Mouse (Mus musculus) lung, embryonic 16.5 days (tissue): Measurements from ENCODE around the gene Nudc. TPM values are rescaled to one million over a fixed set of nuclear protein-coding genes. Genes with fewer than 3 reads are reported as not detected.

Experiments used
- ATAC-seq: fragments of 200-750 bp; cut with Nextera tagmentation; 2 replicates; pipeline ENCODE4 v1.8.0; 2017; ENCODE audit warnings: low read depth, mild to moderate bottlenecking, moderate library complexity
- H3K27ac ChIP-seq: fragments of 300-500 bp; sonication (generic); 2 replicates; pipeline ENCODE4 v1.5.1; 2014; ENCODE audit warnings: mild to moderate bottlenecking, control low read depth, low read length
- H3K27me3 ChIP-seq: fragments of 300-500 bp; sonication (generic); 2 replicates; pipeline ENCODE4 v1.6.1; 2014; ENCODE audit warnings: low read depth, low read length, mixed read lengths; ENCODE audit not compliant: control insufficient read depth, insufficient read depth
- H3K36me3 ChIP-seq: fragments of 300-500 bp; sonication (generic); 2 replicates; pipeline ENCODE4 v1.6.1; 2014; ENCODE audit warnings: low read length; ENCODE audit not compliant: control insufficient read depth, insufficient read depth
- H3K4me1 ChIP-seq: fragments of 300-500 bp; sonication (generic); replicated peaks from 2 replicates; pipeline ENCODE4 v1.6.1; 2014; ENCODE audit warnings: low read length, mixed read lengths; ENCODE audit not compliant: control insufficient read depth, insufficient read depth
- H3K4me2 ChIP-seq: fragments of 300-500 bp; sonication (generic); 2 replicates; pipeline ENCODE4 v1.6.1; 2014; ENCODE audit warnings: low read depth, low read length, control low read depth
- H3K4me3 ChIP-seq: fragments of 300-500 bp; sonication (generic); 2 replicates; pipeline ENCODE4 v1.5.1; 2014; ENCODE audit warnings: mild to moderate bottlenecking, low read length, control low read depth
- H3K9ac ChIP-seq: fragments of 300-500 bp; sonication (generic); 2 replicates; pipeline ENCODE4 v1.6.1; 2014; ENCODE audit warnings: low read length, control low read depth
- H3K9me3 ChIP-seq: fragments of 300-500 bp; sonication (generic); 2 replicates; pipeline ENCODE4 v1.6.1; 2016; ENCODE audit warnings: low read length; ENCODE audit not compliant: control insufficient read depth
- WGBS: fragments of 180-500 bp; shearing (Covaris S2); extraction: QIAGEN DNeasy Blood & Tissue Kit; methylation state at CpG from one replicate; pipeline ENCODE4 v1.1.7; 2014; 5-methylcytosine and 5-hydroxymethylcytosine counted together
- polyA plus RNA-seq: library from polyadenylated mRNA; unstranded; fragments of >200 nt; fragmentation: Nextera tagmentation; extraction: Ambion mirVana; gene quantifications from 2 replicates; pipeline ENCODE4 v1.2.1, GENCODE M21; 2015

Nudc gene
- polyA plus RNA-seq, 1 experiment from 2014 or later = 267 TPM

DNA sequence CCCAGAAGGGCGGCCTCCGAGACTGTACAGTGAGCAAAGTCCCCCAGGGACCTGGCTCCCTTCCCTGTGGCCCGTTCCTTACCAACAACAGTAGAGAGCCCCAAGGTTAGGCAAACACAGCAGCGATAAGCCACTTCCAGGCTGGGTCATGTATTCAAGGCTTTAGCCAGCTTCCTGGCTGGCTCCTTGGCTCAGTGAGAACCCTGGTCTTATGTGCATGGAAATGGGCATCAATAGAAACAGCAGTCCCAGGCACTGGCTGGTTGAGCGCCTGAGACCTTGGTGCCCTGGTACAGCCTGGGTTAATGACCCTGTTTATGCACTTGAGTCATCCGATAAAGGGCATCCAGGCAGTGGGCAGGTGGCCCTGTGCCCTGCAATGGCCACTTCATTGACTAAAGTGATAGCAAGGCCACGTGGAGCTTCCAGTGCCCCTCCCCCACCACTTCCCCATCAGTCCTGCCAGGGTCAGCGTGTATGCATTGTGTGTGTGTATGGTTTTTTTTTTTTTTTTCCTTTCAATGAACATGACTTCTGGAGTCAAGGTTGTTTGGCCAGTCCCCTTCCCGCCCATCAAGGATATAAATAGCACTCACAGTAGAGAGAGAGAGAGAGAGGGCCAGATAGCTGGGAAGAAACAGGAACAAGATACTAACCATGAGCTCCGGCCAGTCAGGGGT, 7.1 kb upstream of the Nudc start, which contains the start of gene Nr0b2:
Nr0b2 (plus strand) TSS at position 609 of the 680 bp plus-strand sequence.
- no peak within 1 kb of the TSS for H3K4me3 ChIP-seq
- H3K27me3 ChIP-seq = no peaks in the 10 kb centered on the region; the same call in 1 of the 2 replicates
- H3K9ac ChIP-seq = no peak within 1 kb of the TSS
- no peaks in the 10 kb centered on the region for H3K9me3 ChIP-seq
- ATAC-seq = no peak
- H3K4me1 ChIP-seq = no peaks in the 10 kb centered on the region
- 46% methylated on average over 10 of the region's 10 CpGs for WGBS
- H3K36me3 ChIP-seq = no peaks in the 10 kb centered on the region
- no peak within 1 kb of the TSS for H3K4me2 ChIP-seq
- H3K27ac ChIP-seq = no peak within 1 kb of the TSS

DNA sequence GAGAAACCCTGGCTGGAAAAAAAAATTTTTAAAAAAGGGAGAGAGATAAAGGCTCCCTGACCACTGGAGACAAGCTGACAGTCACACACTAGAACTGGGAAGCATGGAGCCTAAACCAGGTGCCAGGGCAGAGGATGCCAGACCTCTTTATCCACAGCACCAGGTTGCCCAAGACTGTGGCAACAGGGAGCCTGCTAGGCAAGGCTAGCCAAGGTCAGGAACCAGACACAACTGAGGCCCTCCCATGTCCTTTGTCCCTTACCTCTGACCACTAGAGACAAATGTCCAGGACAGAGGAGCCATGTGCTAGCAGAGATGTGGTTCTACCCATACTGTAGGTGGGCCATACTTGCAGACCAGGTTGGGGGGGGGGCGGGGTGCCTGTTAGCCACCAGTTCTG, 6.2 kb upstream of the Nudc start:
- no peaks in the 10 kb centered on the region; the same call in 1 of the 2 replicates for H3K27me3 ChIP-seq
- H3K36me3 ChIP-seq = no peaks in the 10 kb centered on the region
- no peak overlapping the region for H3K27ac ChIP-seq
- no peaks in the 10 kb centered on the region for H3K9me3 ChIP-seq
- 36% methylated on average over 1 of the region's 1 CpGs for WGBS
- H3K9ac ChIP-seq = no peak overlapping the region
- H3K4me2 ChIP-seq = no peak overlapping the region
- H3K4me3 ChIP-seq = no peak overlapping the region
- H3K4me1 ChIP-seq = no peaks in the 10 kb centered on the region
- ATAC-seq = no peak

DNA sequence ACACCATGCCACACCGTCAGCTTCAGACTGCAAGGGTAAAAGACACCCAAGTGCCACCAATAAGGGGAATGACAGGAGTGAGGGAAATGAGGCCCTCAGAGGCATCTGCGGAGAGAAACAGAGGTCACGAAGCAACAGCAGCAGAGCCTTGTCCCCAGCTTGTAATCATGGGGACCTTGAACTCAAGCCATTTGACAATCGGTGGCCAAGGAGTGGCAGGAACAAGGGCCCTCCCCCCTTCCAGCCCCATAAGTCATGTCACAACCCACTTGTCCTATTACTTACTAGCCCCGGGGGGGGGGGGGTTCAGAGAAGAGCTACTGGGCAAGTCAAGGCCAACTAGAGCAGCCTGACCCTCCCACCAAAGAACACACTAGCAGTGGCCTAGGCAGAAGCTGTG, 9.1 kb downstream of the Nudc start:
- H3K4me2 ChIP-seq = no peak overlapping the region
- 81% methylated on average over 5 of the region's 5 CpGs for WGBS
- H3K4me1 ChIP-seq = no peaks in the 10 kb centered on the region
- H3K27me3 ChIP-seq = no peaks in the 10 kb centered on the region
- H3K9ac ChIP-seq = no peak overlapping the region
- H3K27ac ChIP-seq = no peak overlapping the region
- H3K36me3 ChIP-seq = peaks cover 40% of the 10 kb centered on the region
- H3K9me3 ChIP-seq = no peaks in the 10 kb centered on the region
- H3K4me3 ChIP-seq = no peak overlapping the region
- no peak for ATAC-seq

DNA sequence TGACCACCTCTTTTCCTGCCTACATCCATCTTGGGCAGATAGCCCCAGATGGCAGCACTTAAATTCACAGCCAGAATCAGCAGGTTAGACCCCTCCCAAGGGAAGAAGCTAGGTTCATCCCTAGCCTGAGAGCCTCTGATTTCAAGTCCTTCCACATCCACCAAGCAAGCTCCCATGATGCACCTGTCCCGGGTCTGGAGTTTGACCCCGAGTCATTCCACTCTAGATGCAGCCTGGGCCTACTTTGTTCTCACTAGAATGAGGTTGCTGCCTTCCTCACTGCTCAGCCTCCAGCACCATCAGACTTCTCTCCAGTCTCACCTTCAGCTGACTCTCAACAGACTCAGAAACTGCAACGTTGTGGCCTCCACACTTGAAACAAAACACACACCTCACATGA, 9.7 kb downstream of the Nudc start:
- H3K27me3 ChIP-seq = no peaks in the 10 kb centered on the region
- H3K9me3 ChIP-seq = no peaks in the 10 kb centered on the region
- no peak overlapping the region for H3K4me3 ChIP-seq
- 79% methylated on average over 3 of the region's 3 CpGs for WGBS
- ATAC-seq = no peak
- no peak overlapping the region for H3K4me2 ChIP-seq
- H3K27ac ChIP-seq = no peak overlapping the region
- no peaks in the 10 kb centered on the region for H3K4me1 ChIP-seq
- no peak overlapping the region for H3K9ac ChIP-seq
- peaks cover 45% of the 10 kb centered on the region for H3K36me3 ChIP-seq

DNA sequence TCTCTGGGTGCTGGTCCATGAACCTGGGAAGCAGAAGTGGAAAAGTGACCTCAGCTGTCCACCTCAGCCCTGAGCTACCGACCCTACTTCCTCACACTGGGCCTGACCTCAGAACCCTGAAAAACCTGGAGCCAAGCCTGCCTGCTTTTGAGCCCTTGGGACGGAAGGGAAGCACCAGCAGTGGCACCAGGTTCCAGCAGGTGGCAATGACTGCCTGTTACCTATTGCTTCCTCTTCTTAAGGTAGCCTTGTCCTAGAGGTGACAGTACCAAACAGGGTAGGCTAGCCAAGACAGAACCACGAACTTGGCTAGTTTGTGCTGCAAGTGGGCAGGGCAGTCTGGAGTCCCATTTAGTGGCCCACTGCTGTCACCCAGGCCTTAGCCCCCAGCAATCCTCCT, 13.0 kb downstream of the Nudc start:
- Histone ChIP-seq H3K27me3 (no peaks in the 10 kb centered on the region), H3K9me3 (no peaks in the 10 kb centered on the region), H3K27ac (no peak overlapping the region), H3K4me3 (no peak overlapping the region), H3K4me2 (no peak overlapping the region), H3K36me3 (peaks cover 51% of the 10 kb centered on the region), H3K4me1 (no peaks in the 10 kb centered on the region), H3K9ac (no peak overlapping the region)
- no peak for ATAC-seq
- whole genome bisulfite sequencing = 83% methylated on average over 3 of the region's 3 CpGs

DNA sequence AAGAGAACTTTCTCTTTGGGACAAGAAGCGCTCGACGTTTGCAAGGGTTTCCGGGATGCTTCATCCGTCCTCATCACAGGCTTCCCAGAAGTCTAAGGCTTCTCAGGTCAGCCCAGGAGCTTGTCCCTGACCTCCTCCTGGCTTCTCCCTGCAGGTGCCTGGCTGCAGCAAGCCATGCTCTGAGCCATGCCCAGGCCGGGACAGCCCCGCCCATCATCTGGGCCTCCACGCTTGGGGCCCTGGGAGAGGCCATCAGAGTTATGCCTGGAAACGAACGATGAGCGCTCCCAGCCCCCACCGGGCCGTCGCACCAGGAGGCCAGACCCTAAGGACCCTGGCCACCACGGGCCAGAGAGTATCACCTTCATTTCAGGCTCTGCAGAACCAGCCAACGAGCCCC, 18.0 kb downstream of the Nudc start:
- Histone ChIP-seq H3K4me3 (no peak overlapping the region), H3K36me3 (peaks cover 30% of the 10 kb centered on the region), H3K9ac (no peak overlapping the region), H3K27ac (no peak overlapping the region), H3K4me1 (no peaks in the 10 kb centered on the region), H3K4me2 (no peak overlapping the region), H3K9me3 (no peaks in the 10 kb centered on the region), H3K27me3 (no peaks in the 10 kb centered on the region)
- ATAC-seq = no peak
- WGBS = 56% methylated on average over 16 of the region's 16 CpGs

DNA sequence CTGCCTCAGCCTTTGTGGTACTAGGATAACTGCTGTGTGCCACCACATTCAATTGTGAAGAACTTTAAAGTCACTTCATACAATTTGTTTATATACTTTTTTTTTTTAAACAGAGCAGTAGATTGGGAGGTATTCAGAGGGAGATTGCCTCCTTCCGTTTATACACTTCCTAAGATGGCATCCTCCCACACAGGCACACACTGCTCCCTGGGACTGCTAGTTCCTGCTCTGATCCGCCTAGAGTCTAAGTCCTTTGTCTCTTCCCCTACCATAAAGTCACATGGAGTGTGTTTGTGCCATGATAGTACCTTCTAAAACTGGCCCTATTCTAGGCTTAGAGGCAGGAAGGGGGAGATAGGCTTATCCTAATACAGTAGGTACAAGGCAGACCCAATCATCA, 24.3 kb downstream of the Nudc start:
- 58% methylated on average over 2 of the region's 2 CpGs for WGBS
- H3K9ac ChIP-seq = no peak overlapping the region

DNA sequence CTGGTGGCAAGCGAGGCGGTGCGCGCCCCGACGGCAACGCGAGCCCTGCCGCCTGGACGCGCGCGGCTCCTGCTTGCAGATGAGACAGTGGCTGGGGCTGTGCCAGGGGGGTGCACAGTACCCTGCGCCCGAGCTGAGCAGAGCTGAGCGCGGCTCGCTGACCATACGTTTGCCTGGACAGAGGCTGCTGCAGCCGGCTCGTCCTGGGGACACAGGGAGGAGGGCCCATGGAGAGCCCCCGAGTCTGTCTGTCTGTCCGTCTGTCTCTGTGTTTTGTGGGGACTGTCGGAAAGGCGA, 26.5 kb downstream of the Nudc start:
- WGBS = 3% methylated on average over 22 of the region's 25 CpGs
- H3K9ac ChIP-seq = peak overlapping the region; percentile 73
- H3K4me2 ChIP-seq = peak overlapping the region; percentile 51
- H3K27ac ChIP-seq = 0 out of 2 replicates have a peak overlapping the region, but pooled peaks have one; percentile 54
- peak overlapping the region; percentile 63 for H3K4me3 ChIP-seq
- ATAC-seq = peak; percentile 73
- H3K27me3 ChIP-seq = peaks cover 22% of the 10 kb centered on the region
- no peaks in the 10 kb centered on the region for H3K9me3 ChIP-seq
- H3K36me3 ChIP-seq = no peaks in the 10 kb centered on the region
- H3K4me1 ChIP-seq = peaks cover 5% of the 10 kb centered on the region

More for the DNA sequence above, 24.3 kb downstream of the Nudc start:
- Histone ChIP-seq H3K9me3 (no peaks in the 10 kb centered on the region), H3K27me3 (peaks cover 22% of the 10 kb centered on the region), H3K36me3 (no peaks in the 10 kb centered on the region), H3K4me3 (no peak overlapping the region), H3K27ac (no peak overlapping the region), H3K4me1 (peaks cover 5% of the 10 kb centered on the region), H3K4me2 (no peak overlapping the region)
- no peak for ATAC-seq

DNA sequence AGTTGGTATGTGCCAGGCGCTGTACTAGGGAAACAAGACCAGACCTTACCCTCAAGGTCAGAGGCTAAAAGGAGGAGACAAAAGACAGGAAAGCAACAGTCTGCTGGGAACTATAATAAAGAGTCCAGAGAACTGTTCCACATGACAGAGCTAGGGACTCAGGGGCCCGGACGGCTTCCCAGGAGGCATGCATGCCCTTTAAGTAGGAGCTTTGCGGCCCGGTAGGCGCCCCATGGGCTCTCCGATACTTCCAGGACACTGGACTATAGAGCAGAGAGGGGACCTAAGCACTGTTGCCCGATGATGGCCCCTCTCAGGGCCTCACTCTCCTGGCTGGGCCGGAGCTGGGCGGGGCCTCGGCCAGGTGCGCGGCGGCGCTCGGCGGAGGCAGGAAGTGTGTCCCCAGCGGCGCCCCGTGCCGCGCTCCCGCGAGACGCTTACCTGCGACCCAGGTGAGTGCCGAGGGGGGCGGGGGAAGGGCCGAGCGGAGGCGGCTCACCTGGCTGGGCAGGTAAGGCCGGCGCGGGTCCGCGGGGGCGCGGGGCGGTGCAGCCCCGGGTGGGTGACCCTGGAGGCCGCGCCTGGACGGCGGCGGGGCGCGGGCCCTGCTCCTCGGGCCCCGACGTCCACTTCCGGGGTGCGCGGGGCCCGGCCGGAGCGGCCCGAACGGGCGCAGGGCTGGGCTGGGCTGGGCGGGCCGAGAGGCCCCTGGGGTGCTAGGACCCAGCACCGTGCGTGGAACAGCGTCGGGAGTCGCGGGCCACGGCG, 27.0 kb downstream of the Nudc start, which contains the start of gene Kdf1:
Kdf1 (plus strand) TSS at position 363 of the 768 bp plus-strand sequence.
- WGBS = 2% methylated on average over 46 of the region's 69 CpGs
- ATAC-seq = peak; percentile 94
- H3K27me3 ChIP-seq = peaks cover 22% of the 10 kb centered on the region
- H3K4me3 ChIP-seq = peak within 1 kb of the TSS; percentile 63
- H3K4me1 ChIP-seq = peaks cover 5% of the 10 kb centered on the region
- H3K4me2 ChIP-seq = peak within 1 kb of the TSS; percentile 51
- H3K9ac ChIP-seq = peak within 1 kb of the TSS; percentile 73
- peak within 1 kb of the TSS; percentile 54; the same call in 1 of the 2 replicates for H3K27ac ChIP-seq
- no peaks in the 10 kb centered on the region for H3K36me3 ChIP-seq
- H3K9me3 ChIP-seq = no peaks in the 10 kb centered on the region
